Mouse (Mus musculus): ENCODE results near the gene 4921536K21Rik. TPM values are rescaled to one million over a fixed set of nuclear protein-coding genes. Genes with fewer than 3 reads are reported as not detected.

4921536K21Rik gene
- polyA plus RNA-seq, 1 experiment from 2014 or later: 0.31 TPM

DNA sequence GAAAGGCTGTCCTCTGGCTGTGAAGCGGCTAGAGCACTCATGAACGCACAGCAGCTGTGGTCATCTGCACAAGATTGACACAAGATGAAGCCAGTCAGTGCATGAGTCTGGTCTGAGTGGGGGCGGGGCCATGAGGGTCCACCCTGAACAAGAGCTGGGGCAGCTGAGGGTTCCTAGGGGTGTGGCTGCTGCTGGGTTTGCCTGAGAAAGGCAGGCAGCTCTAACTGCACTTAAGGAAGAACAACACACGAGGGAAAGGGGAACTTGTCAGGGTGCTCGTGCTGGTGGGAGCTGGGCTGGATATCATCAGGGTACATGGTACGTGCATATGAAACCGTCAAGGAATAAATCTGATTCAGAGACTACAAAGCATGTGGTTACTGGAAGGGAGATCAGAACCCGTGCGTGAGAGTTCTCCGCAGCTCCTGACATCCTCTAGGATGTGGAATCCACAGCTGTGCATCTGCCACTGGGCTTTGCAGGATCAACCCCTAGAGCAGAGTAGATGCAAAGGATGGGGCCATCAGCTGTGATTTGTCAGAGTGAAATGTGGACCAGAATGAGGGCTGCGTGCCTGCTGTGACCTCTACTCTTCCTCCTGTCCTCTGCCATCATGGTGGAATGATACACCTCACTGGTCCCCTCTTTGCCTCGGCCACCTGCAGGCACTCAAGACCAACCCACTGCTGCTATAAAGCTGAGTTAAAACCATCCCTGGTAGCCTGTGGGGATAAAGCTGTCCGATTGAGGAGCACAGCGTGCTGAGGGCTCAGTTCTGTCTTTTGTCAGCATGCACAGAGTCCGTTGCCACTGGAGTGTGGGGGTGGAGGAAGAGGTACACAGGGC is 45.2 kb downstream of the 4921536K21Rik start:
- DNase-seq (ENCODE audit: low spot score): no peak
- no peak overlapping the region for H3K27ac ChIP-seq
- no peaks in the 10 kb centered on the region for H3K36me3 ChIP-seq
- no peak overlapping the region for H3K4me3 ChIP-seq
- H3K9me3 ChIP-seq: no peaks in the 10 kb centered on the region
- WGBS: 81% methylated on average over 15 of the region's 15 CpGs
- no peaks in the 10 kb centered on the region for H3K27me3 ChIP-seq (ENCODE audit: insufficient read depth, poor library complexity, severe bottlenecking)
- H3K4me1 ChIP-seq: peaks cover 13% of the 10 kb centered on the region; the same call in 1 of the 2 replicates

DNA sequence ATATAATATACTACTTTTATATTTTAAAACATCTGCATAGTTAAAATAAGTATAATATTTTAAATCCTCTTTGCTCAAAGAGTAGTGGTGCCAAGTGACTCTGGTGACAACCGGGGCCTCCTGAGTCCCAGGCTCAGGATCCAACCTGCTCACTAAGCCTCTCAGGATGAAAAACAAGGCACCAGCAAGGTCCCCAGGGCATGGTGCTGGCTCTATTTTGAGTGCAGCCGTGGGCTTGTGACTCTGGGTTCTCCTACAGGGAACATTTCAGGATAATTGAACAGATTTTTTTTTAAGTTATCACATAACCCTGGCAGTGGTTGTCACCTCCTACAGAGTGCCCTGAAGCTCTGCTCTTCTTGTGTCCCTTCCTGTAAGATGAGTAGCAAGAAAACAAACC is 48.5 kb downstream of the 4921536K21Rik start:
- no peaks in the 10 kb centered on the region for H3K36me3 ChIP-seq
- no peak overlapping the region for H3K27ac ChIP-seq
- H3K27me3 ChIP-seq (ENCODE audit: insufficient read depth, poor library complexity, severe bottlenecking): no peaks in the 10 kb centered on the region
- WGBS: 60% methylated on average over 2 of the region's 2 CpGs
- DNase-seq (ENCODE audit: low spot score): no peak
- H3K4me1 ChIP-seq: peaks cover 24% of the 10 kb centered on the region
- H3K9me3 ChIP-seq: no peaks in the 10 kb centered on the region
- H3K4me3 ChIP-seq: no peak overlapping the region

DNA sequence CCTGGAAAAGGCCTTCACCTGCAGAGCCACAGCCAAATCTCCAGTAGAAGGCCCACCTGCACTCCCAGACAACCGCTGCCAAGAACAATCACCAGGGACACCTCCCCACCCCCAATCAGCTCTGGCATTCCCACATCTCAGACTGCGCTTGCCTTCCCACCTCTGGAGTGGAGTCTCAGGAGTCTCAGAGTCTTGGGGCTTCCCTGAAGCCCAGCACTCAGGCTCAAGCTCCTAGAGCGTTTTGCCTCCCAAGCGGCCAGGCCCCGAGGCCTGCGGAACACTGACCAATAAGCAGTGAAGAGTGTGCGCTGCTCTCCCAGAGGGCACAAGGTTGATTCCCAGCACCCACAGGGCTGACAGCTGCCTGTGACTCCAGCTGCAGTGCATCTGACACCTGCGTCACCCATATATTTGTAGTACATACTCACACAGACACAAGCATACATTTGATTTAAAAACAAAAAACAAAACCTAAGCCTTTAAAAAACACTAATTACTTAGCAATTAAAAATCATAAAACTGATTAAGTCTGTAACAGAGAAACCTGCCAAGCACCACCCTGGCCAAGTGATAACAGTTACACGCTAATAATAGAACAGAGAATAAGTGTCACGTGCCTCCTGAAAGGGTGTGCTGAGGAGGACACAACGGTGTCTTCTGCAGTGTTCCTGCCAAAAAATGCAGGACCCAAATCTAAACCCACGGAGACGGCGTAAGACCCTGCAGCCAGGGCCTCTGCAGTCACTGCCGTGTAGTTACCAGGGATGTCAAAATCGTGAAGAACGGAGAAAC is 50.8 kb downstream of the 4921536K21Rik start:
- no peaks in the 10 kb centered on the region for H3K9me3 ChIP-seq
- H3K4me1 ChIP-seq: peaks cover 21% of the 10 kb centered on the region
- H3K36me3 ChIP-seq: no peaks in the 10 kb centered on the region
- WGBS: 67% methylated on average over 17 of the region's 17 CpGs
- no peak for DNase-seq (ENCODE audit: low spot score)
- H3K4me3 ChIP-seq: no peak overlapping the region
- no peaks in the 10 kb centered on the region for H3K27me3 ChIP-seq (ENCODE audit: insufficient read depth, poor library complexity, severe bottlenecking)
- H3K27ac ChIP-seq: 0 out of 2 replicates have a peak overlapping the region, but pooled peaks have one; percentile 42

Other genes starting within 250 kb of the 4921536K21Rik start
- 28.2 and 32.6 TPM in 2 replicates for gene Morc2a, start 245.9 kb downstream of the 4921536K21Rik start, polyA plus RNA-seq (2016; fragmentation: Nextera tagmentation; extraction: Ambion mirVana)
- 0.11 and 0.29 TPM in 2 replicates for gene Osbp2, start 31.2 kb downstream of the 4921536K21Rik start, polyA plus RNA-seq (2016; fragmentation: Nextera tagmentation; extraction: Ambion mirVana)
- gene Dusp18, start 142 bp upstream of the 4921536K21Rik start, polyA plus RNA-seq (2016; fragmentation: Nextera tagmentation; extraction: Ambion mirVana): 13.6 and 16.1 TPM in 2 replicates
- 4.4 and 6.2 TPM in 2 replicates for gene Slc35e4, start 19.6 kb upstream of the 4921536K21Rik start, polyA plus RNA-seq (2016; fragmentation: Nextera tagmentation; extraction: Ambion mirVana)
- gene Tcn2, start 37.1 kb upstream of the 4921536K21Rik start, polyA plus RNA-seq (2016; fragmentation: Nextera tagmentation; extraction: Ambion mirVana): 50.3 and 56.3 TPM in 2 replicates
- 65.9 and 80.1 TPM in 2 replicates for gene Pes1, start 68.9 kb upstream of the 4921536K21Rik start, polyA plus RNA-seq (2016; fragmentation: Nextera tagmentation; extraction: Ambion mirVana)
- 0.15 TPM in 1 of 2 replicates, not detected in the other for gene 4930556J24Rik, start 81.7 kb upstream of the 4921536K21Rik start, polyA plus RNA-seq (2016; fragmentation: Nextera tagmentation; extraction: Ambion mirVana)
- gene Gal3st1, start 88.5 kb upstream of the 4921536K21Rik start, polyA plus RNA-seq (2016; fragmentation: Nextera tagmentation; extraction: Ambion mirVana): 0.32 and 0.73 TPM in 2 replicates
- 0.07 and 0.50 TPM in 2 replicates for gene Sec14l4, start 136.4 kb upstream of the 4921536K21Rik start, polyA plus RNA-seq (2016; fragmentation: Nextera tagmentation; extraction: Ambion mirVana)
- not detected in 2 replicates for gene Sec14l3, start 169.7 kb upstream of the 4921536K21Rik start, polyA plus RNA-seq (2016; fragmentation: Nextera tagmentation; extraction: Ambion mirVana)
- 25.7 and 26.0 TPM in 2 replicates for gene Mtfp1, start 200.3 kb upstream of the 4921536K21Rik start, polyA plus RNA-seq (2016; fragmentation: Nextera tagmentation; extraction: Ambion mirVana)
- 0.94 and 2.1 TPM in 2 replicates for gene Sec14l2, start 228.3 kb upstream of the 4921536K21Rik start, polyA plus RNA-seq (2016; fragmentation: Nextera tagmentation; extraction: Ambion mirVana)
- 16.4 and 17.1 TPM in 2 replicates for gene Rnf215, start 240.1 kb upstream of the 4921536K21Rik start, polyA plus RNA-seq (2016; fragmentation: Nextera tagmentation; extraction: Ambion mirVana)

All from heart, embryonic 10.5 days (tissue).